Mouse (Mus musculus) erythroblast, embryonic 14.5 days (primary cell): Measurements from ENCODE around the gene Samd4.

Experiments used
- GATA1 ChIP-seq: IDR thresholded peaks from 2 replicates; pipeline ENCODE4 v1.6.1; 2012; ENCODE audit warnings: low read length, inconsistent platforms, mixed read lengths
- TAL1 ChIP-seq: IDR thresholded peaks from 3 replicates; pipeline ENCODE4 v1.6.1; 2012; ENCODE audit warnings: low read length, inconsistent platforms, mixed read lengths

DNA sequence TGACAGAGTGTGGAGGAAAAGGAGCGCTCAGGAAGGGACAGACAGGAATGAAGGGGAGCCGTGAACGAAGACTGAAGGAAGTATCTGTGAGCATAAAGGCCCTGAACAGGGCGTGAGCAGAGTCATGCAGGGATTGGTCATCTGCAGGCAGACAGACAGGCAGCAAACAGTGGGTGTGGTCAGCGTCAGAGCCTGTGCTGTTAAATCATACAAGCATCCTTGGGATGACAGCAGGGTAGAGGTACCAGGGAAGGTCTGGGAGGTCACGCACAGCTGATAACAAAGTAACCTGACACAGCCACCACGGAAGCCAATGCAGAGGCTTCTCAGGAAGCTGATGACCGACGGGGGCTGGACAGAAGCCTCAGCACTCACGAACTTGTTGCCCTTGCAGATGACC is 138.2 kb downstream of the Samd4 start:
- no peak for TF ChIP-seq GATA1
- no peak for TF ChIP-seq TAL1
